Mouse (Mus musculus): ENCODE measurements at regions not wholly inside any gene's neighbourhood (a gene's known extent, or its start where the extent isn't known, plus 50 kb on each side); places are given as distances from the start of the nearest gene placed in this dataset.
A peak's percentile ranks its signal among the peaks of the same experiment; 100 is the strongest.

DNA sequence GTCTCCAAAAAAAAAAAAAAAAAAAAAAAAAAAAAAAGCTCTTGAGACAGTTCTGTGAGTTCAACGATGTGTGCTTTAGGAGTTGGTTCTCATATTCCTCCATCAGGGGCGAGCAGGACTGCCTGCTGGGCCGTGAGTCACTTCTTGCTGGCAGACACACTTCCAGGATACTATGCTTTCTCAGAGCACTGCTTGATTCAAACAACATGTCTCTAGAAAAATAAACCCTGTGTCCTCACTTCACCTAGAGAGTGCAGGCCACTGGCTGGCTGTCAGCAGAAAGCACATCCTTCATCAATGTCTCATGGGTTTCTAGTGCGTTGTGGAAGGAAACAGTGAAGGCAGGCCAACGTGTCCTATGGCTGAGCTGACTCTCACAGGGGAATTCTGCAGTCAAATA, 416.8 kb downstream of the Tns3 start:
- no peak overlapping the region for H3K27ac ChIP-seq (ENCODE audit: insufficient read depth, low read depth, low read length, poor library complexity, severe bottlenecking)
- DNase-seq (ENCODE audit: low read depth, low spot score): no peak
- no peak overlapping the region for H3K9ac ChIP-seq (ENCODE audit: insufficient read depth, low read depth, low read length, poor library complexity, severe bottlenecking)
- no peaks in the 10 kb centered on the region for H3K36me3 ChIP-seq (ENCODE audit: control insufficient read depth, insufficient read depth, low read length, poor library complexity, severe bottlenecking)
- H3K4me3 ChIP-seq (ENCODE audit: insufficient read depth in 1 of 2, low read depth in 1 of 2, low read length in 2 of 2, poor library complexity in 1 of 2, severe bottlenecking in 1 of 2): no peak overlapping the region
- H3K9me3 ChIP-seq (ENCODE audit: control insufficient read depth, insufficient read depth, low read depth, low read length): no peaks in the 10 kb centered on the region
- in situ Hi-C loops (cut with MboI; ENCODE audit: low sequenced_read_pairs in 2 of 2, unreplicated experiment in 2 of 2): loop anchor here in 1 of 2 experiments (10.0 kb wide), 1 partner anchor 1033 kb away; the partner anchor contains the start of gene Igfbp3
- no peaks in the 10 kb centered on the region for H3K4me1 ChIP-seq (ENCODE audit: control insufficient read depth in 2 of 2, insufficient read depth in 2 of 2, low read length in 2 of 2, poor library complexity in 1 of 2)
- TF ChIP-seq MAFK (IDR thresholded peaks at IDR 0.05; ENCODE audit: insufficient read depth, low read depth, low read length) (no peak), ZNF384 (IDR thresholded peaks at IDR 0.05; ENCODE audit: low read depth, low read length) (no peak), ZC3H11A (IDR thresholded peaks at IDR 0.05; ENCODE audit: borderline replicate concordance, low read depth, low read length) (no peak), CHD2 (IDR thresholded peaks at IDR 0.05; ENCODE audit: low read depth, low read length) (no peak), HCFC1 (IDR thresholded peaks at IDR 0.05; ENCODE audit: borderline replicate concordance, insufficient read depth, low read length) (no peak)

GRCm38 (mm10) chr11:8247024-8247423, 417.3 kb downstream of the Tns3 start:
- Histone ChIP-seq H3K36me3 (ENCODE audit: control insufficient read depth, insufficient read depth, low read length, poor library complexity, severe bottlenecking) (no peaks in the 10 kb centered on the region), H3K4me1 (ENCODE audit: control insufficient read depth in 2 of 2, insufficient read depth in 2 of 2, low read length in 2 of 2, poor library complexity in 1 of 2) (no peaks in the 10 kb centered on the region), H3K4me3 (ENCODE audit: insufficient read depth in 1 of 2, low read depth in 1 of 2, low read length in 2 of 2, poor library complexity in 1 of 2, severe bottlenecking in 1 of 2) (no peak overlapping the region), H3K27ac (ENCODE audit: insufficient read depth, low read depth, low read length, poor library complexity, severe bottlenecking) (no peak overlapping the region), H3K9me3 (ENCODE audit: control insufficient read depth, insufficient read depth, low read depth, low read length) (no peaks in the 10 kb centered on the region), H3K9ac (ENCODE audit: insufficient read depth, low read depth, low read length, poor library complexity, severe bottlenecking) (no peak overlapping the region)
- TF ChIP-seq ZC3H11A (IDR thresholded peaks at IDR 0.05; ENCODE audit: borderline replicate concordance, low read depth, low read length) (no peak), HCFC1 (IDR thresholded peaks at IDR 0.05; ENCODE audit: borderline replicate concordance, insufficient read depth, low read length) (no peak), CHD2 (IDR thresholded peaks at IDR 0.05; ENCODE audit: low read depth, low read length) (no peak)
- in situ Hi-C loops (cut with MboI; ENCODE audit: low sequenced_read_pairs in 2 of 2, unreplicated experiment in 2 of 2): loop anchor here in 1 of 2 experiments (10.0 kb wide), 1 partner anchor 1032 kb away; the partner anchor contains the start of gene Igfbp3
- DNase-seq (ENCODE audit: low read depth, low spot score): no peak

DNA sequence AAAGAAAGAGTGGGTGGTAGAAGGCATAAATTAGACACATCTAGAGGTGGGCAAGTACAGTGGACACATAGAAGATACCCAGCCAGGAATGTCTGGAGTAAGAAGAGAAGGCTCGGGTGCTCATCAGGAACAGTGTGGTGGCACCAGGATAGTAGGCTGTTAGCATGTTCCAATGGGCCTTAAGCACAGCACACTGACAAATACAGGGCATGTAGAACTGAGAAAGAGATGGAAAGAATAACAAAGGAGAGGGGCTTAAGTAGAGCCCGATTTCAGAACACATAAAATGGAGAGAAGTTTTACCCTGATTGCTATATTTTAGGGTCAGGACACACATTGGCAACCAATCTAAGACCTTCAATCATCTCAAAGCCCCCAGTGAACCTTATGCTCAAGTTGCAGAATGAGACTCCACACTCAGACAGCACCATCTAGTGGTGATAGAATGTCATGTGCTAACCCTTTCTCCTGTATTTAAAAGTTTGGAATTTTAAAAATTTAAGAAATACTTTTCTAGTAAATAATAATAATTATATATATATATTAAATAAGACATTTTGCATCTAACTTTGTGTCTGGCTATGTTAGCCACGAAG, 418.8 kb downstream of the Tns3 start:
- no peak overlapping the region for H3K9ac ChIP-seq (ENCODE audit: insufficient read depth, low read depth, low read length, poor library complexity, severe bottlenecking)
- no peaks in the 10 kb centered on the region for H3K9me3 ChIP-seq (ENCODE audit: control insufficient read depth, insufficient read depth, low read depth, low read length)
- H3K36me3 ChIP-seq (ENCODE audit: control insufficient read depth, insufficient read depth, low read length, poor library complexity, severe bottlenecking): no peaks in the 10 kb centered on the region
- no peaks in the 10 kb centered on the region for H3K4me1 ChIP-seq (ENCODE audit: control insufficient read depth in 2 of 2, insufficient read depth in 2 of 2, low read length in 2 of 2, poor library complexity in 1 of 2)
- no peak overlapping the region for H3K4me3 ChIP-seq (ENCODE audit: insufficient read depth in 1 of 2, low read depth in 1 of 2, low read length in 2 of 2, poor library complexity in 1 of 2, severe bottlenecking in 1 of 2)
- H3K27ac ChIP-seq (ENCODE audit: insufficient read depth, low read depth, low read length, poor library complexity, severe bottlenecking): no peak overlapping the region
- TF ChIP-seq MAFK (IDR thresholded peaks at IDR 0.05; ENCODE audit: insufficient read depth, low read depth, low read length) (no peak), ZC3H11A (IDR thresholded peaks at IDR 0.05; ENCODE audit: borderline replicate concordance, low read depth, low read length) (peak; percentile 87), CHD2 (IDR thresholded peaks at IDR 0.05; ENCODE audit: low read depth, low read length) (no peak)
- peak; percentile 29 for DNase-seq (ENCODE audit: low read depth, low spot score)
- in situ Hi-C loops (cut with MboI; ENCODE audit: low sequenced_read_pairs in 2 of 2, unreplicated experiment in 2 of 2): loop anchor here in 1 of 2 experiments (10.0 kb wide), 1 partner anchor 1031 kb away; the partner anchor contains the start of gene Igfbp3

DNA sequence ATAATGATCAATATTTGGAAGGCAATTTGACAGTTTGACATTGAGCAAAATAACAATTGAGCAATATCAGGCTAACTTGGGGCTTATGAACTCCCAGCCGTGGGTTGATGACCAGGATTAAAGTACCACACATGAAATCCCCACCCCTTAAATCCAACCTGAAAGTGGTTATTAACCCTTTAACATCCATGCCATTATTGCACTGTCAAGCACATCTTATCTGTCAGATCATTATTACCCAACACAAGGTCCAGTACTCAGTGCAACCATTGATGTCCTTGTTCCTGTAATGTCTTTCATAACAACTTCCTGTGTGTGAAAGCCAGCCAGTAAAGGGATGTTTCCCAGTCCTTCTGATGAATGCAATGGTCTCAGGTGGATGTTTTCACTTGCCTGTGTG, 425.8 kb downstream of the Tns3 start:
- in situ Hi-C loops (cut with MboI; ENCODE audit: low sequenced_read_pairs in 2 of 2, unreplicated experiment in 2 of 2): no loop called here
- H3K36me3 ChIP-seq (ENCODE audit: control insufficient read depth, insufficient read depth, low read length, poor library complexity, severe bottlenecking): no peaks in the 10 kb centered on the region

More for the DNA sequence above, 425.8 kb downstream of the Tns3 start:
- no peaks in the 10 kb centered on the region for H3K9me3 ChIP-seq (ENCODE audit: control insufficient read depth, insufficient read depth, low read depth, low read length)
- no peak for DNase-seq (ENCODE audit: low read depth, low spot score)
- no peak for TF ChIP-seq ZC3H11A (IDR thresholded peaks at IDR 0.05; ENCODE audit: borderline replicate concordance, low read depth, low read length)
- no peak for TF ChIP-seq ZNF384 (IDR thresholded peaks at IDR 0.05; ENCODE audit: low read depth, low read length)
- no peak for TF ChIP-seq MAFK (IDR thresholded peaks at IDR 0.05; ENCODE audit: insufficient read depth, low read depth, low read length)
- TF ChIP-seq HCFC1 (IDR thresholded peaks at IDR 0.05; ENCODE audit: borderline replicate concordance, insufficient read depth, low read length): no peak
- no peak for TF ChIP-seq CHD2 (IDR thresholded peaks at IDR 0.05; ENCODE audit: low read depth, low read length)
- H3K4me1 ChIP-seq (ENCODE audit: control insufficient read depth in 2 of 2, insufficient read depth in 2 of 2, low read length in 2 of 2, poor library complexity in 1 of 2): peaks cover 0 to 2% of the 10 kb centered on the region in 2 experiments; a peak in 1 of 4 replicates
- H3K4me3 ChIP-seq (ENCODE audit: insufficient read depth in 1 of 2, low read depth in 1 of 2, low read length in 2 of 2, poor library complexity in 1 of 2, severe bottlenecking in 1 of 2): no peak overlapping the region
- H3K27ac ChIP-seq (ENCODE audit: insufficient read depth, low read depth, low read length, poor library complexity, severe bottlenecking): no peak overlapping the region
- no peak overlapping the region for H3K9ac ChIP-seq (ENCODE audit: insufficient read depth, low read depth, low read length, poor library complexity, severe bottlenecking)
